Mouse (Mus musculus): ENCODE measurements around the gene Gm10057. TPM values are rescaled to one million over a fixed set of nuclear protein-coding genes. Genes with fewer than 3 reads are reported as not detected.
"Not testable (repeated sequence)": the region's sequence is repeated elsewhere in the genome, so short reads cannot be mapped to it uniquely, and the experiment has no call there.

Gm10057 gene
- polyA plus RNA-seq (2014; fragmentation: Nextera tagmentation; extraction: Ambion mirVana) = not detected in 2 replicates

- not testable (repeated sequence) for H3K36me3 ChIP-seq (replicated peaks; ENCODE audit: control insufficient read depth, insufficient read depth); DNase-seq (ENCODE audit: low spot score); ATAC-seq (ENCODE audit: low FRiP score); H3K9me3 ChIP-seq (ENCODE audit: control insufficient read depth, low read length); H3K4me2 ChIP-seq (replicated peaks); H3K9ac ChIP-seq; H3K4me1 ChIP-seq (replicated peaks; ENCODE audit: control insufficient read depth, insufficient read depth, low read length); H3K27me3 ChIP-seq (ENCODE audit: control insufficient read depth, insufficient read depth, low read length); H3K4me3 ChIP-seq (replicated peaks; ENCODE audit: low read length); H3K27ac ChIP-seq
These were observed at the start of gene Gm10057 for GRCm38 (mm10) chrX:154054939-154055338. TSS of gene Gm10057 (minus strand) at chrX:154055039.

GRCm38 (mm10) chrX:154033727-154034126, 21.1 kb downstream of the Gm10057 start, which contains the start of gene 4921511M17Rik:
TSS of gene 4921511M17Rik (minus strand) at chrX:154033827.
- ATAC-seq (ENCODE audit: low FRiP score) = not testable (repeated sequence)

GRCm38 (mm10) chrX:154012540-154012939, 42.3 kb downstream of the Gm10057 start, which contains the start of gene Samt1:
TSS of gene Samt1 (minus strand) at chrX:154012640.
- not testable (repeated sequence) for H3K9me3 ChIP-seq (ENCODE audit: control insufficient read depth, low read length); H3K36me3 ChIP-seq (replicated peaks; ENCODE audit: control insufficient read depth, insufficient read depth); DNase-seq (ENCODE audit: low spot score); H3K4me1 ChIP-seq (replicated peaks; ENCODE audit: control insufficient read depth, insufficient read depth, low read length); H3K27me3 ChIP-seq (ENCODE audit: control insufficient read depth, insufficient read depth, low read length); H3K4me2 ChIP-seq (replicated peaks); H3K27ac ChIP-seq; ATAC-seq (ENCODE audit: low FRiP score); H3K4me3 ChIP-seq (replicated peaks; ENCODE audit: low read length); H3K9ac ChIP-seq

More at GRCm38 (mm10) chrX:154033727-154034126, 21.1 kb downstream of the Gm10057 start, which contains the start of gene 4921511M17Rik:
- H3K4me1 ChIP-seq (replicated peaks; ENCODE audit: control insufficient read depth, insufficient read depth, low read length); H3K9ac ChIP-seq; DNase-seq (ENCODE audit: low spot score); H3K9me3 ChIP-seq (ENCODE audit: control insufficient read depth, low read length); H3K36me3 ChIP-seq (replicated peaks; ENCODE audit: control insufficient read depth, insufficient read depth); H3K4me2 ChIP-seq (replicated peaks); H3K4me3 ChIP-seq (replicated peaks; ENCODE audit: low read length); H3K27me3 ChIP-seq (ENCODE audit: control insufficient read depth, insufficient read depth, low read length); H3K27ac ChIP-seq: not testable (repeated sequence)

Other genes starting within 250 kb of the Gm10057 start
- gene Spin2c, start 222.8 kb downstream of the Gm10057 start, polyA plus RNA-seq (2014; fragmentation: Nextera tagmentation; extraction: Ambion mirVana) = 28.4 and 31.4 TPM in 2 replicates
- not detected in 2 replicates for gene Samt1, start 42.4 kb downstream of the Gm10057 start, polyA plus RNA-seq (2014; fragmentation: Nextera tagmentation; extraction: Ambion mirVana)
- not detected in 2 replicates for gene 4921511M17Rik, start 21.2 kb downstream of the Gm10057 start, polyA plus RNA-seq (2014; fragmentation: Nextera tagmentation; extraction: Ambion mirVana)
- not detected in 2 replicates for gene Gm15140, start 65.6 kb upstream of the Gm10057 start, polyA plus RNA-seq (2014; fragmentation: Nextera tagmentation; extraction: Ambion mirVana)

Measured in hindbrain, embryonic 14.5 days (tissue).